Mouse (Mus musculus): Measurements from ENCODE around the gene Gm4175. TPM values are rescaled to one million over a fixed set of nuclear protein-coding genes. Genes with fewer than 3 reads are reported as not detected.
"Not testable (repeated sequence)": the region's sequence is repeated elsewhere in the genome, so short reads cannot be mapped to it uniquely, and the experiment has no call there.

The Gm4175 gene
- polyA plus RNA-seq (2015; fragmentation: Nextera tagmentation; extraction: Ambion mirVana) = not detected in 2 replicates

- not testable (repeated sequence) for H3K36me3 ChIP-seq (ENCODE audit: control insufficient read depth, insufficient read depth, low read length); H3K4me2 ChIP-seq (ENCODE audit: low read length); H3K9me3 ChIP-seq (replicated peaks; ENCODE audit: control insufficient read depth, low read length, poor library complexity, severe bottlenecking); H3K27me3 ChIP-seq (ENCODE audit: control insufficient read depth, insufficient read depth, low read depth, low read length); H3K9ac ChIP-seq (ENCODE audit: low read depth, low read length); H3K4me1 ChIP-seq (ENCODE audit: control insufficient read depth, insufficient read depth, low read length); H3K27ac ChIP-seq (ENCODE audit: low read length); H3K4me3 ChIP-seq (ENCODE audit: low read depth, low read length); ATAC-seq
- WGBS = no CpG with 5 or more reads among the region's 5 CpGs
Measured at GRCm38 (mm10) chr7:21761375-21761774, at the start of gene Gm4175. Gene Gm4175 (minus strand): TSS chr7:21761475.

- not testable (repeated sequence) for H3K9me3 ChIP-seq (replicated peaks; ENCODE audit: control insufficient read depth, low read length, poor library complexity, severe bottlenecking); H3K4me2 ChIP-seq (ENCODE audit: low read length); ATAC-seq; H3K9ac ChIP-seq (ENCODE audit: low read depth, low read length); H3K4me1 ChIP-seq (ENCODE audit: control insufficient read depth, insufficient read depth, low read length); H3K36me3 ChIP-seq (ENCODE audit: control insufficient read depth, insufficient read depth, low read length); H3K27me3 ChIP-seq (ENCODE audit: control insufficient read depth, insufficient read depth, low read depth, low read length); H3K4me3 ChIP-seq (ENCODE audit: low read depth, low read length); H3K27ac ChIP-seq (ENCODE audit: low read length)
- WGBS = no CpG with 5 or more reads among the region's 3 CpGs
Measured at GRCm38 (mm10) chr7:21796628-21797027, 35.4 kb upstream of the Gm4175 start, which contains the start of gene Gm4177. Gene Gm4177 (minus strand): TSS chr7:21796728.

Other genes with a start within 250 kb of the Gm4175 start
- not detected in 2 replicates for gene Vmn1r130, start 249.7 kb downstream of the Gm4175 start, polyA plus RNA-seq (2015; fragmentation: Nextera tagmentation; extraction: Ambion mirVana)
- not detected in 2 replicates for gene Vmn1r131, start 215.4 kb downstream of the Gm4175 start, polyA plus RNA-seq (2015; fragmentation: Nextera tagmentation; extraction: Ambion mirVana)
- gene Vmn1r132, start 147.4 kb downstream of the Gm4175 start, polyA plus RNA-seq (2015; fragmentation: Nextera tagmentation; extraction: Ambion mirVana) = not detected in 2 replicates
- not detected in 2 replicates for gene Gm4177, start 35.3 kb upstream of the Gm4175 start, polyA plus RNA-seq (2015; fragmentation: Nextera tagmentation; extraction: Ambion mirVana)
- not detected in 2 replicates for gene Vmn1r135, start 70.9 kb upstream of the Gm4175 start, polyA plus RNA-seq (2015; fragmentation: Nextera tagmentation; extraction: Ambion mirVana)
- not detected in 2 replicates for gene Gm5725, start 82.8 kb upstream of the Gm4175 start, polyA plus RNA-seq (2015; fragmentation: Nextera tagmentation; extraction: Ambion mirVana)
- gene Gm5891, start 159.8 kb upstream of the Gm4175 start, polyA plus RNA-seq (2015; fragmentation: Nextera tagmentation; extraction: Ambion mirVana) = not detected in 2 replicates
- gene Vmn1r137, start 233.1 kb upstream of the Gm4175 start, polyA plus RNA-seq (2015; fragmentation: Nextera tagmentation; extraction: Ambion mirVana) = not detected in 2 replicates